Mouse (Mus musculus) liver, embryonic 13.5 days (tissue): ENCODE measurements around the gene Chrna1. TPM values are rescaled to one million over a fixed set of nuclear protein-coding genes. Genes with fewer than 3 reads are reported as not detected.

Source experiments
- ATAC-seq: fragments of 200-750 bp; cut with Nextera tagmentation; 2 replicates; pipeline ENCODE4 v1.8.0; 2017; ENCODE audit warnings: low read depth, mild to moderate bottlenecking, moderate number of reproducible peaks, moderate library complexity
- DNase-seq: peaks from one replicate; pipeline ENCODE4 v3.0.0; 2022
- H3K27ac ChIP-seq: fragments of 300-500 bp; sonication (generic); 2 replicates; pipeline ENCODE4 v1.5.1; 2015; ENCODE audit warnings: moderate library complexity, mild to moderate bottlenecking, inconsistent platforms
- H3K27me3 ChIP-seq: fragments of 300-500 bp; sonication (generic); 2 replicates; pipeline ENCODE4 v1.6.1; 2015; ENCODE audit warnings: mild to moderate bottlenecking, inconsistent platforms
- H3K36me3 ChIP-seq: fragments of 300-500 bp; sonication (generic); 2 replicates; pipeline ENCODE4 v1.6.1; 2015; ENCODE audit warnings: mild to moderate bottlenecking, inconsistent platforms
- H3K4me1 ChIP-seq: fragments of 300-500 bp; sonication (generic); replicated peaks from 2 replicates; pipeline ENCODE4 v1.6.1; 2015; ENCODE audit warnings: inconsistent platforms
- H3K4me2 ChIP-seq: fragments of 300-500 bp; sonication (generic); 2 replicates; pipeline ENCODE4 v1.6.1; 2015; ENCODE audit warnings: inconsistent platforms, mild to moderate bottlenecking, moderate library complexity
- H3K4me3 ChIP-seq: fragments of 300-500 bp; sonication (generic); replicated peaks from 2 replicates; pipeline ENCODE4 v1.5.1; 2015; ENCODE audit warnings: mild to moderate bottlenecking, inconsistent platforms
- H3K9ac ChIP-seq: fragments of 300-500 bp; sonication (generic); 2 replicates; pipeline ENCODE4 v1.6.1; 2015; ENCODE audit warnings: mild to moderate bottlenecking, inconsistent platforms
- H3K9me3 ChIP-seq: fragments of 300-500 bp; sonication (generic); replicated peaks from 2 replicates; pipeline ENCODE4 v1.6.1; 2016; ENCODE audit warnings: inconsistent platforms
- WGBS: fragments of 180-500 bp; shearing (Covaris S2); methylation state at CpG from one replicate; pipeline ENCODE4 v1.1.7; 2015; ENCODE audit not compliant: insufficient replicate concordance; 5-methylcytosine and 5-hydroxymethylcytosine counted together
- polyA plus RNA-seq: library from polyadenylated mRNA; unstranded; fragments of >200 nt; fragmentation: Nextera tagmentation; extraction: Ambion mirVana; gene quantifications from 2 replicates; pipeline ENCODE4 v1.2.1, GENCODE M21; 2015

Gene Chrna1
- polyA plus RNA-seq, 1 experiment from 2014 or later = 0.44 TPM

DNA sequence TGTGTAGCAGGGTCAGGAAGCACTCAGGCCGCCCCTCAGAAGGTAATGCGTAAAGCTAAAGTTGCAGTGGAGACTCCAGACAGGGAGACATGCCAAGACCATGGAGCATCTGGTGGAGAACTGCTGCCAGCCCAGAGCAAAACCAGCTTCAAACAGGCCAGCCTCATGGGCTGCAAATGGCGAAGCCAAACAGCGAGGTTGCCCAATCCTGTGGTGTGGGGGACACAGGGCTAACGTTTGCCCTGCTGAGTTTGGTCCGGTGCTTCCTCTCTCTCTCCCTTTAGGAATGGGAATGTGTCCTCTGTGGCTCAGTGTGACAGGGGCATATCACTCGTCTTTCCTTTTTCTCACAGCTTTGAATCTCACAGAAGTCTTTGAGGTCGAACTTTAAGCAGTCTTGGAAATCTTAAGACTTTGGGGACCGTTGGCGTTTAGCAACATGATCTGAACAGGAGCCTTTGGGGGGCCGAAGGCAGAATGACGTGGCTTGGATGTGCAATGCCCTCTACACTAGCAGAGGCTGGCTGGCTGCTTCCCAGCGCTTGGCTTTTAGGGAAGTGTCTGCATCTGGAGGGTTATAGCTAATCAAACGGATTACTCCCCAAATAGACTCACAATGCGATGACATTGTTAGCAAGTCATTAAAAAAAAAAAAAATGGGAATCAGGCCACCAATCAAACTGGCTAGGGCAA lies 43.9 kb downstream of the Chrna1 start:
- no peak overlapping the region for H3K4me3 ChIP-seq
- no peaks in the 10 kb centered on the region for H3K36me3 ChIP-seq
- H3K27me3 ChIP-seq = 0 out of 2 replicates have a peak, but pooled peaks cover 4% of the 10 kb centered on the region
- ATAC-seq = no peak
- H3K27ac ChIP-seq = no peak overlapping the region
- 62% methylated on average over 15 of the region's 15 CpGs for WGBS
- peaks cover 21% of the 10 kb centered on the region for H3K4me1 ChIP-seq
- no peaks in the 10 kb centered on the region for H3K9me3 ChIP-seq
- H3K9ac ChIP-seq = no peak overlapping the region
- DNase-seq = no peak
- H3K4me2 ChIP-seq = no peak overlapping the region

DNA sequence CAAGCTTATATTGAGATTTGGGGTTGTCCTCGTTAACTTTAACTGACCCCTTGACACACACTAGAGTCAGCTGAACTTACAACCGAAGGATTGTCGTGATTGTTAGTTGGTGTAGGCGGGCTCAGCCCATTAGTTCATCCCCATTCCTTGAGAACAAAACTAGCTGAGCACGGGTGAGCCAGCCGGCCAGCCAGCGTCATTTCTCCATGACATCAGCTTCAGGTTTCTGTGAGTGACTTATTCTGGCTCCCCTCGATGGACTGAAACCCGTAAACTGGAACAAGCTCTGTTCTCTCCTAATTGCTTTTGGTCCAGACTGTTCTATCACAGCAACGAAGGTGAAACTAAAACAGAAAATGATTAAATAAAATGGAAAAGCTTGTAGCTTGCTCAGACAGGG lies 45.4 kb downstream of the Chrna1 start:
- ATAC-seq (no peak), DNase-seq (no peak)
- H3K27me3 ChIP-seq = 0 out of 2 replicates have a peak, but pooled peaks cover 4% of the 10 kb centered on the region
- no peak overlapping the region for H3K27ac ChIP-seq
- no peak overlapping the region for H3K4me3 ChIP-seq
- no peak overlapping the region for H3K9ac ChIP-seq
- no peaks in the 10 kb centered on the region for H3K9me3 ChIP-seq
- H3K36me3 ChIP-seq = no peaks in the 10 kb centered on the region
- H3K4me1 ChIP-seq = peaks cover 28% of the 10 kb centered on the region
- no peak overlapping the region for H3K4me2 ChIP-seq
- 68% methylated on average over 10 of the region's 10 CpGs for WGBS

DNA sequence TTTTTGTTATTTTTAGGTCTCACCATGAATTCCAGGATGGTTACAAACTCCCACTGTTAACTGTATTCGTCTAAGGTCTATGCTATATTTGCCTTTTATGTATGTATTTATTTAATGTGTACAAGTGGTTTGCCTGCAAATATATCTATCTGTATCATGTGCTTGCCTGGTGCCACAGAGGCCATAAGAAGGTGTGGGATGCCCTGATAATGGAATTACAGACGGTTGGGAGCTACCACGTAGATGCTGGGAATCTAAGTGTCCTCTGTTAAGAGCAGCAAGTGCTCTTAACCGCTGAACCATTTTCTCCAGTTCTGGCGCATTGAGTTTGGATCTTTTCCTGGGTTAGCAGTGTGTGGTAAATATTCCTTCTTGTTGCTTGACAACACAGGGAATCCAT lies 49.7 kb downstream of the Chrna1 start:
- H3K9me3 ChIP-seq = no peaks in the 10 kb centered on the region
- peak overlapping the region; percentile 70 for H3K27ac ChIP-seq
- peaks cover 52% of the 10 kb centered on the region for H3K4me1 ChIP-seq

DNA sequence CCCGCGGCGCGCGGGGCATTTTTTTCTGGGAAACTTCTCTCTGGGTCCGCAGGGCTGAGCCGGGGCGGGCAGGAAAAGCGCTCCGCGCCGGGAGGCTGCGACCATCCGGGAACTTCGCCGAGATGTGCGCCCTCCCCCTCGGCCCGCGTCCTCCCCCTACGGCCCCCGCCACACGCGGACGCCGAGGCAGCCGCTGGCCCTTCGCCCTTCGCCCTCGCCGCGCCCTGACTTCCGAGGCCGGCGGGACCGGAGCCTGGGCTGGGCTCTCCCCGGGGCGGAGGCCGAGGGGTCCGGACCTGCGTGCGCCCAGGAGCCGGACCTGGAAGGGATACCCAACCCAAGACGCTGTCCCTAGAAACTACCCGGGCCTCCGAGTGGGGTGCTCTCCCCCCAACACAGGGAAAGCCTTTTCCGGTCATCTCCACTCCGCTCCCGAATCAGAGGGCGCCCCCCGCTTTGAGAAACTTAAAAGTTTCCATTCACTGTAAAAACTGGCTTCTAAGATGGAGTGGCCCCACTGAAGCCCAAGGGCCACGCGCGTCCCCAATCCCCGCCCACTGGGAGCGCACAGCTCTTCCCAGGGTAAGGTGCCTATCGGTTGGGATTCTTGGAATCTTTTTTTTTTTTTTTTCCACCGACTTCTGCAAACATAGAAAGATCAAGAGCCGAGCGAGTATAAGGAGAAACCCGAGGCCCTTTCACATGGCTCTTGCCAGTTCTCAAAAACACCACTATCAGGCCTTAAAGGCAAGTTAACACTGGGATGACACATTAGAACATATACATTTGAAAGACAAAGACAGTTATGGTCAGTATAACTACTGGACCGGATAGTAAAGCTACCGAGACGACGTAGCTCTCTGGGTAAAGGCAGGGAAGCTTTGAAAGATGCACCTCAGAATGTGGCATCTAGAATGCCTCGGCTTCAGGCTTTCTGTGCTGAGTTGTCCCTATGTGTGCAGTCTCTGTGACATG lies 50.5 kb downstream of the Chrna1 start, which contains the start of gene Wipf1:
Gene Wipf1, minus strand, starts transcription at position 379 of the 975 bp plus-strand sequence.
- peak; percentile 34 for DNase-seq
- Histone ChIP-seq H3K27me3 (peaks cover 22% of the 10 kb centered on the region), H3K4me1 (peaks cover 52% of the 10 kb centered on the region), H3K36me3 (no peaks in the 10 kb centered on the region), H3K9ac (peak within 1 kb of the TSS; percentile 82), H3K9me3 (no peaks in the 10 kb centered on the region), H3K4me2 (peak within 1 kb of the TSS; percentile 94), H3K4me3 (peak within 1 kb of the TSS; percentile 75), H3K27ac (peak within 1 kb of the TSS; percentile 83)
- 3% methylated on average over 66 of the region's 66 CpGs for WGBS
- peak; percentile 69 for ATAC-seq

More for the DNA sequence above, 49.7 kb downstream of the Chrna1 start:
- H3K4me3 ChIP-seq = 0 out of 2 replicates have a peak overlapping the region, but pooled peaks have one; percentile 15
- peak overlapping the region; percentile 47 for H3K9ac ChIP-seq
- peaks cover 22% of the 10 kb centered on the region for H3K27me3 ChIP-seq
- H3K36me3 ChIP-seq = no peaks in the 10 kb centered on the region
- peak; percentile 77 for ATAC-seq
- H3K4me2 ChIP-seq = peak overlapping the region; percentile 94
- DNase-seq = peak; percentile 29
- 35% methylated on average over 5 of the region's 5 CpGs for WGBS

- Histone ChIP-seq H3K27ac (peak overlapping the region; percentile 83), H3K27me3 (peaks cover 22% of the 10 kb centered on the region)
- no peak for DNase-seq
Observed at GRCm38 (mm10) chr2:73528516-73529355, 51.4 kb downstream of the Chrna1 start.

GRCm38 (mm10) chr2:73527956-73528355 lies 52.2 kb downstream of the Chrna1 start:
- no peak for ATAC-seq
- DNase-seq = no peak
- Histone ChIP-seq H3K4me1 (peaks cover 58% of the 10 kb centered on the region), H3K27ac (no peak overlapping the region), H3K4me3 (no peak overlapping the region), H3K9ac (no peak overlapping the region), H3K4me2 (peak overlapping the region; percentile 94), H3K36me3 (no peaks in the 10 kb centered on the region), H3K27me3 (peaks cover 22% of the 10 kb centered on the region), H3K9me3 (no peaks in the 10 kb centered on the region)
- WGBS = 89% methylated on average over 11 of the region's 11 CpGs

More at GRCm38 (mm10) chr2:73528516-73529355, 51.4 kb downstream of the Chrna1 start:
- whole genome bisulfite sequencing = 3% methylated on average over 59 of the region's 59 CpGs
- H3K4me2 ChIP-seq = peak overlapping the region; percentile 94
- H3K36me3 ChIP-seq = no peaks in the 10 kb centered on the region
- H3K9me3 ChIP-seq = no peaks in the 10 kb centered on the region
- ATAC-seq = peak; percentile 78
- peak overlapping the region; percentile 82 for H3K9ac ChIP-seq
- peak overlapping the region; percentile 75 for H3K4me3 ChIP-seq
- H3K4me1 ChIP-seq = peaks cover 52% of the 10 kb centered on the region

DNA sequence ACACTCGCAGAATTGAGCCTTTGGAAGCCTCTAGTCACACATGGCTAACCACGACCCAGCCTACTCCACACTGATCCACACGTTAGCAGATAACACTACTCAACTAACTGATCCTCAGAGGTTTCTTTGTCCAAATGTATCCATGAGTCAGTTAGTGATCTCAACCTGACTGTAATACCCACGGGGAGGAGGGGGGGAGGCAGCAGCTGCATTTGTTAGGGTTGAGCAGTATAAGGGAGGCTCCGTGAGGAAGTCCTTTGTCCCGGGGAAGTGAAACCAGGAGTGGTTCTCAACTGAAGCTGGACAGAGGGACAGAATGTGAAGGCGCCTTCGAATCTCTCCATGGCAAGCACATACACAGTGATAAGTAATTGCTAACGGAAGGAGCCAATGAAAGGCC lies 53.4 kb downstream of the Chrna1 start:
- Histone ChIP-seq H3K9me3 (no peaks in the 10 kb centered on the region), H3K27ac (no peak overlapping the region), H3K4me1 (peaks cover 63% of the 10 kb centered on the region), H3K4me2 (no peak overlapping the region), H3K27me3 (peaks cover 22% of the 10 kb centered on the region), H3K9ac (no peak overlapping the region), H3K36me3 (no peaks in the 10 kb centered on the region), H3K4me3 (no peak overlapping the region)
- no peak for DNase-seq
- no peak for ATAC-seq
- 45% methylated on average over 9 of the region's 9 CpGs for WGBS

GRCm38 (mm10) chr2:73522891-73523290 lies 57.2 kb downstream of the Chrna1 start:
- DNase-seq (no peak), ATAC-seq (no peak)
- Histone ChIP-seq H3K4me3 (no peak overlapping the region), H3K4me2 (no peak overlapping the region), H3K36me3 (no peaks in the 10 kb centered on the region), H3K4me1 (peaks cover 32% of the 10 kb centered on the region), H3K27me3 (peaks cover 5% of the 10 kb centered on the region), H3K9me3 (no peaks in the 10 kb centered on the region), H3K27ac (0 out of 2 replicates have a peak overlapping the region, but pooled peaks have one; percentile 29), H3K9ac (no peak overlapping the region)
- 49% methylated on average over 8 of the region's 8 CpGs for WGBS

- Histone ChIP-seq H3K27ac (no peak overlapping the region), H3K36me3 (no peaks in the 10 kb centered on the region), H3K4me2 (no peak overlapping the region)
Observed at GRCm38 (mm10) chr2:73522336-73522735, 57.8 kb downstream of the Chrna1 start.

GRCm38 (mm10) chr2:73521737-73522136 lies 58.4 kb downstream of the Chrna1 start:
- DNase-seq (no peak), ATAC-seq (no peak)
- no peak overlapping the region for H3K27ac ChIP-seq
- peaks cover 27% of the 10 kb centered on the region for H3K4me1 ChIP-seq
- H3K36me3 ChIP-seq = no peaks in the 10 kb centered on the region
- no peak overlapping the region for H3K9ac ChIP-seq
- 17% methylated on average over 5 of the region's 5 CpGs for WGBS
- no peak overlapping the region for H3K4me2 ChIP-seq
- H3K4me3 ChIP-seq = no peak overlapping the region
- no peaks in the 10 kb centered on the region for H3K9me3 ChIP-seq
- H3K27me3 ChIP-seq = no peaks in the 10 kb centered on the region

More at GRCm38 (mm10) chr2:73522336-73522735, 57.8 kb downstream of the Chrna1 start:
- H3K9ac ChIP-seq = no peak overlapping the region
- ATAC-seq = no peak
- H3K27me3 ChIP-seq = no peaks in the 10 kb centered on the region
- DNase-seq = no peak
- H3K9me3 ChIP-seq = no peaks in the 10 kb centered on the region
- peaks cover 32% of the 10 kb centered on the region for H3K4me1 ChIP-seq
- 58% methylated on average over 6 of the region's 6 CpGs for WGBS
- H3K4me3 ChIP-seq = no peak overlapping the region
